Mouse (Mus musculus) brain, embryonic 14.5 days (tissue): ENCODE results near the gene Sorbs2. TPM values are rescaled to one million over a fixed set of nuclear protein-coding genes. Genes with fewer than 3 reads are reported as not detected.

Experiments
- DNase-seq: peaks from one replicate; pipeline ENCODE4 v3.0.0-alpha.2; 2011; ENCODE audit warnings: low read depth
- CTCF ChIP-seq: fragments of 200-500 bp; IDR thresholded peaks from 2 replicates; pipeline ENCODE4 v1.5.1; 2012; ENCODE audit warnings: inconsistent platforms, mild to moderate bottlenecking, moderate library complexity, borderline replicate concordance; ENCODE audit not compliant: insufficient read depth, insufficient read length; ENCODE audit errors: extremely low read depth
- POLR2A ChIP-seq: fragments of 200-500 bp; IDR thresholded peaks from 2 replicates; pipeline ENCODE4 v1.6.1; 2012; ENCODE audit warnings: mild to moderate bottlenecking, inconsistent platforms, borderline replicate concordance; ENCODE audit not compliant: poor library complexity, insufficient read depth, insufficient read length, severe bottlenecking; ENCODE audit errors: extremely low read depth
- polyA plus RNA-seq: library from polyadenylated mRNA; depleted of rRNA; stranded (reverse); fragments of >200 nt; gene quantifications from 2 replicates; pipeline ENCODE4 v1.2.3, GENCODE M21; 2012

Sorbs2 gene
- polyA plus RNA-seq, 1 experiment, result 81.7 TPM

DNA sequence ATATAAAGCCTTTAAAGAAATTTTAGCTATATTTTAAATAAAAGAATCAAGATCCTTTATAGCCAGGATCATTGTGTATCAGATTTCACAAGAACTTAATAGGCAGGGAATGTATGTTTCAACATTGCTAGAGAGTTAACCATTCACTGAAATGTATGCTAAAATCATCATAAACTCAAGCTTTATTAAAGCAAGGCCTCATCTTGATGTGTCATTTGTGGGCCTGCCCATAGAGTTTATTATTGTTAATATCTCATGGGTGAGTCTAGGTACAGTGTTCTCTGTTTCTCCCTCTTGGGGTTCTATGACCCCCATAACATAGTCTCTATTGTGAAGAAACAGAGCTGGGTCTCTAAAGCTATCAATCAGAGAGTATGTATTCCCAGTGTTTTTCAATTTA lies 236.2 kb downstream of the Sorbs2 start:
- no peak for TF ChIP-seq CTCF
- no peak for TF ChIP-seq POLR2A

DNA sequence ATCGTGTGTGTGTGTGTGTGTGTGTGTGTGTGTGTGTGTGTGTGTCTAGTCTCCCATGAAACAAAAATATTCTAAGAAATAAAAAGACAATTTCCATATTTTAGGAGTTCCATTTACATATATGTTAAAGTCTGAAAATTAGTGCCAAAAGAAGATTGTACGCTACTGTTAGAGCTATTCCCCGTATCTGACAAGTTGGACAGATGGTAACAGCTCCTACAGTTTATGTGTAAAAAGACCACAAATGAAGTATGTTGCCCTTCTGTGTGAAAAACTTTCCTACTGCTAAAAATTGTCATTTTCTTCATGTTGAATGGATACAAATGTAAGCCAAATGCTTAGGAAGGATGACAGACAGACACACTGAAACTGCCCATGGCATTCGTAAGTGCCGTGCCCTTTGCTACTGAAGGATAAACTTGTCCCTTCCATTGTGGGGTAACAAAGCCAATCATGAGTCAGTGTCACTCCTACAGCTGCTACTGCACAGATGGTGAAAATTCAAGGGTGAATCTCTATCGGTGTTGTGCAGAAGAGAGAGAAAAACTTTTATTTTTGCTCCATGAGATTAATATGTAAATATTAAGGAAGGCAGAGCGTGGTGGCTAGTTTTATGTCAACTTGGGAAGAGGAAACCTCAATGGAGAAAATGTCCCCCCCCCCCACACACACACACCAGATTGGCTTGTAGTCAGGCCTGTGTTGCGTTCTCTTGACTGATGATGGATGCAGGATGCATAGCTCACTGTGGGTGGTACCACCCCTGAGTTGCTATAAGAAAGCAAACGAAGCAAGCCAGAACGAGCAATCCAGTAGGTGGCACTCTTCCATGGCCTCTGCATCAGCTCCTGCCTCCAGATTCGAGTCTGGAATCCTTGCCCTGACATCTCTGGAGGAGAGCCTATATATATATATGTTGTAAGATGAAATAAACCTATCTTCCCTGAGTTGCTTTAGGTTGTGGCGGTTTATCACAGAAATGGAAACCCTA lies 244.2 kb downstream of the Sorbs2 start:
- TF ChIP-seq POLR2A (no peak), CTCF (peak; percentile 35; the same call in 1 of the 2 replicates)
- peak; percentile 71 for DNase-seq

More for the DNA sequence above, 236.2 kb downstream of the Sorbs2 start:
- no peak for DNase-seq

DNA sequence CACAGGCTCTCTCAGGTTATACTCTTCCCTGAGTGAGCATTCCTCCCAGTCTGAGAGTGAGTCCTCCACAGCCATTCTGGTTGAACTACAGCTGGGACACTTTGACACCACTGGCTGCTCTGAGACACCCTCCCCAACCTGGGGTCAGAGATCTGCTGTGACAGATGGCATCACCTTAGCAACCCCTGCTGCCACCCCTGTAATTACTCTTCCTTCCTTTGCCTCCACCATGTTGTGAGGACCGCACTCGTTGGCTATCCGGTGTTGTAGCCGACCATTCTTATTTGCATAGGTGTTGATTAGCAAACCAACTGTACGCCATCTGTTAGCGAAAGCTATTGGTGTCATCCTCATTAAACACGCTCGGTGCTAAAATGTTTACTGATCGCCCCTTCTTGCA lies 247.9 kb downstream of the Sorbs2 start:
- peak; percentile 85 for DNase-seq
- TF ChIP-seq POLR2A, result no peak
- TF ChIP-seq CTCF, result no peak

- peak; percentile 31 for DNase-seq
- no peak for TF ChIP-seq CTCF
- TF ChIP-seq POLR2A, result no peak
Observed at GRCm38 (mm10) chr8:45755972-45756371, 248.4 kb downstream of the Sorbs2 start.

- TF ChIP-seq POLR2A (no peak), CTCF (no peak)
- no peak for DNase-seq
Observed at GRCm38 (mm10) chr8:45760622-45761021, 253.0 kb downstream of the Sorbs2 start.

DNA sequence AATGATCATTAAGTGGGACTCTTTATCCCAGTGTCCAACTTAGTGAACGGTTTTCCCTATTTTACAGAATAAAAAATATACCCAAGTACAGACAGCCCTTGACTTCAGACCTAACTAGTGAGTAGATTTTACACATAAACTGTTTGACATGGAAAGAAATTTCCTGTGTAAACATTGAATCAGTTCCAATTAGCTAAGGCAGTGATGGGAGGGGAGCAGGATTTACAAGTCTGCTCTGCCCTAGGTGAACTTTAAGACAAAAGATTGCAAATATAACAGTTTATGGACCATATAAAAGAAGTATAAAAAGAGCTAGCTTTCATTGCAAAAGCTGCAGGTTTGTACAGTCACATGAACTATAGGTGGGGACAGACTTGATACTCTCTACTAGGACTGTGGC lies 253.5 kb downstream of the Sorbs2 start:
- no peak for TF ChIP-seq POLR2A
- no peak for TF ChIP-seq CTCF
- DNase-seq, result no peak

GRCm38 (mm10) chr8:45762982-45763689 lies 255.5 kb downstream of the Sorbs2 start:
- DNase-seq, result no peak

DNA sequence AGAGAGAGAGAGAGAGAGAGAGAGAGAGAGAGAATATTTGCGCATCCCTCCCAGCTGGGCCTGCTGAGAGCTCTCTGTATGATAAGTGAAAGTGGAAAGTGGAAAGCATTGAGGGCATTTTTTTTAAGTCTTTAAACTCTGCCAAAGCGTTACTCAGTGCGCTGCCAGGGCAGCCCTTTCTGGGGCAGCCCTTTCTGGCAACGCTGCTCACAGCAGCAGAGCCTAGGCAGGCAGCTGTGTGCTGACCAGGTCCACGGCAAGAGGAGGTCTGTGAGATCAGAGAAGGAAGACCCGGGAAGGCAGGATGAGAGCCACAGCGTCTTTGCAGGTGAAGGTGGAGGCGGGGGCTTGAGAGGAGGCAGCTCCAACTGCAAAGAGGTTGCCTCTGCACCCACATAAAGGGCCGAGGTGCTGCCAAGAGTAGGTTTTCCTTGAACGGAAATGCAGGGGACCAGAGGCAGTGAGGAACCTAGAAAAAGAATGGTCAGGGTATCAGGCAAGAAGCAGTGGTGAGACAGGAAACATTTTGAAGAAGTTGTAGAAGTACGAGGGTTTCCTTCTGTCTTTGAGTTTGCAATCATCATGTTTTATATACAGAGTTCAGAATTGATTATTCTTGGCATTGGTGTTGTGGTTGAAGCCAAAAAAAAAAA lies 256.2 kb downstream of the Sorbs2 start:
- TF ChIP-seq CTCF (no peak), POLR2A (no peak)
- DNase-seq, result peak; percentile 73

More at GRCm38 (mm10) chr8:45762982-45763689, 255.5 kb downstream of the Sorbs2 start:
- TF ChIP-seq CTCF (no peak), POLR2A (no peak)

DNA sequence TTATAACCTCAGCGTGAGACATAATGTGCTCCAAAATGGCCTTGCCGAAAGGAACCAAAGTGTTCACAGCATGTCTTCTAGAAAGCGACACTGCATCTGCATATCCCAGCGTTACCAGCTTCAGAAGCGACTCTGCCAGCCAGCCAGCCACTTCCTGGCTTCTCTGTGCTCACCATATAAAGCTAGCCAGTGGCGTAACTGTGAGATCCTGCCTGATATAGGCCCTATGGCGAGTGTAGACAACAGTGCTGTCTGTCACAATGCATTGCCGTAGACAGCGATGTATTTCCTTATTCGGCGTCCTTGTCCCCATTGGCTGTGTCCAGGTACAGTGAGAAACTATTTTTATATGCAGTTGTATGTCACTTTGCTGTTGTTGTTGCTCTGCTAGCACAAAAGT lies 258.6 kb downstream of the Sorbs2 start:
- no peak for TF ChIP-seq POLR2A
- TF ChIP-seq CTCF, result no peak
- DNase-seq, result no peak

GRCm38 (mm10) chr8:45774841-45775240 lies 267.3 kb downstream of the Sorbs2 start:
- no peak for DNase-seq
- TF ChIP-seq POLR2A (no peak), CTCF (no peak)

DNA sequence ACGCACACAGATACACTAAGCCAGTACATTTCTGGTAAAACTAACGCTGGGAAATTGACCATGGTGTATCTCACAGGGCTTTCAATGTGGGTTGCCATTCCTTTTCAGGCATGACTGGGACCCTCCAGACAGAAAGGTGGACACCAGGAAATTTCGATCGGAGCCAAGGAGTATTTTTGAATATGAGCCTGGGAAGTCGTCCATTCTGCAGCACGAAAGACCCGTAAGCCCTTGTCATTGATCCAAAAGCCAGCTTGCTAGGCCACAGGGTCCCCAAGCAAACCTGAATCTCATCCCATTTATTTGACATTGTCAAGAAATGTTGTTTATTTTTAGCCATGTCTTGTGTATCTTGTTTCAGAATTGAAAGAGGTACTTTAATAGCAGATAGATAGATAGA lies 267.9 kb downstream of the Sorbs2 start:
- TF ChIP-seq POLR2A (no peak), CTCF (no peak)
- DNase-seq, result no peak
